Mouse (Mus musculus): Measurements from ENCODE around the gene Egr2.

The Egr2 gene

GRCm38 (mm10) chr10:67538585-67539400 is 3.5 kb downstream of the Egr2 start:
- DNase-seq (ENCODE audit: low read depth), result no peak

GRCm38 (mm10) chr10:67539401-67539730 is 4.1 kb downstream of the Egr2 start:
- no peak for DNase-seq (ENCODE audit: low read depth)

- no peak for DNase-seq (ENCODE audit: low read depth)
Measured at GRCm38 (mm10) chr10:67540591-67540990, 5.3 kb downstream of the Egr2 start.

GRCm38 (mm10) chr10:67547850-67548260 is 12.6 kb downstream of the Egr2 start:
- no peak for DNase-seq (ENCODE audit: low read depth)

GRCm38 (mm10) chr10:67548261-67548854 is 13.1 kb downstream of the Egr2 start:
- no peak for DNase-seq (ENCODE audit: low read depth)

GRCm38 (mm10) chr10:67548877-67549731 is 13.8 kb downstream of the Egr2 start, which contains the start of gene Ado:
Gene Ado, minus strand, starts transcription at chr10:67548955.
- peak; percentile 71 for DNase-seq (ENCODE audit: low read depth)

- DNase-seq (ENCODE audit: low read depth), result no peak
Measured at GRCm38 (mm10) chr10:67558053-67558452, 22.8 kb downstream of the Egr2 start.

- DNase-seq (ENCODE audit: low read depth), result no peak
Measured at GRCm38 (mm10) chr10:67559765-67560394, 24.6 kb downstream of the Egr2 start.

- DNase-seq (ENCODE audit: low read depth), result no peak
Measured at GRCm38 (mm10) chr10:67561185-67561584, 25.9 kb downstream of the Egr2 start.

- DNase-seq (ENCODE audit: low read depth), result no peak
Measured at GRCm38 (mm10) chr10:67564509-67564908, 29.2 kb downstream of the Egr2 start.

GRCm38 (mm10) chr10:67566104-67566503 is 30.8 kb downstream of the Egr2 start:
- DNase-seq (ENCODE audit: low read depth), result no peak

- no peak for DNase-seq (ENCODE audit: low read depth)
Measured at GRCm38 (mm10) chr10:67569539-67569938, 34.3 kb downstream of the Egr2 start.

- DNase-seq (ENCODE audit: low read depth), result no peak
Measured at GRCm38 (mm10) chr10:67571443-67571842, 36.2 kb downstream of the Egr2 start.

GRCm38 (mm10) chr10:67573310-67573709 is 38.0 kb downstream of the Egr2 start:
- no peak for DNase-seq (ENCODE audit: low read depth)

GRCm38 (mm10) chr10:67579830-67580229 is 44.6 kb downstream of the Egr2 start:
- DNase-seq (ENCODE audit: low read depth), result no peak

- peak; percentile 9 for DNase-seq (ENCODE audit: low read depth)
Measured at GRCm38 (mm10) chr10:67581698-67582285, 46.5 kb downstream of the Egr2 start.

GRCm38 (mm10) chr10:67585873-67586610 is 50.8 kb downstream of the Egr2 start:
- DNase-seq (ENCODE audit: low read depth), result no peak
